Mouse (Mus musculus) embryonic facial prominence, embryonic 15.5 days (tissue): ENCODE data around the gene 6430548M08Rik. TPM values are rescaled to one million over a fixed set of nuclear protein-coding genes. Genes with fewer than 3 reads are reported as not detected.

ENCODE experiments used
- ATAC-seq: fragments of 200-750 bp; cut with Nextera tagmentation; 2 replicates; pipeline ENCODE4 v1.8.0; 2017; ENCODE audit warnings: low read depth, moderate TSS enrichment; ENCODE audit not compliant: insufficient number of reproducible peaks, low FRiP score, low TSS enrichment
- H3K27ac ChIP-seq: fragments of 300-500 bp; sonication (generic); replicated peaks from 2 replicates; pipeline ENCODE4 v1.5.1; 2015; ENCODE audit warnings: mild to moderate bottlenecking, inconsistent platforms
- H3K27me3 ChIP-seq: fragments of 300-500 bp; sonication (generic); 2 replicates; pipeline ENCODE4 v1.6.1; 2015; ENCODE audit warnings: inconsistent platforms
- H3K36me3 ChIP-seq: fragments of 300-500 bp; sonication (generic); 2 replicates; pipeline ENCODE4 v1.6.1; 2015; ENCODE audit warnings: mild to moderate bottlenecking, inconsistent platforms
- H3K4me1 ChIP-seq: fragments of 300-500 bp; sonication (generic); 2 replicates; pipeline ENCODE4 v1.6.1; 2015; ENCODE audit warnings: inconsistent platforms
- H3K4me2 ChIP-seq: fragments of 300-500 bp; sonication (generic); replicated peaks from 2 replicates; pipeline ENCODE4 v1.6.1; 2015; ENCODE audit warnings: mild to moderate bottlenecking, inconsistent platforms
- H3K4me3 ChIP-seq: fragments of 300-500 bp; sonication (generic); replicated peaks from 2 replicates; pipeline ENCODE4 v1.5.1; 2015; ENCODE audit warnings: mild to moderate bottlenecking, inconsistent platforms
- H3K9ac ChIP-seq: fragments of 300-500 bp; sonication (generic); 2 replicates; pipeline ENCODE4 v1.6.1; 2015; ENCODE audit warnings: inconsistent platforms
- H3K9me3 ChIP-seq: fragments of 300-500 bp; sonication (generic); replicated peaks from 2 replicates; pipeline ENCODE4 v1.6.1; 2016; ENCODE audit warnings: inconsistent platforms
- WGBS: fragments of 180-500 bp; shearing (Covaris S2); methylation state at CpG from one replicate; pipeline ENCODE4 v1.1.7; 2015; 5-methylcytosine and 5-hydroxymethylcytosine counted together
- polyA plus RNA-seq: library from polyadenylated mRNA; unstranded; fragments of >200 nt; fragmentation: Nextera tagmentation; extraction: Ambion mirVana; gene quantifications from 2 replicates; pipeline ENCODE4 v1.2.1, GENCODE M21; 2015

6430548M08Rik gene
- polyA plus RNA-seq, 1 experiment from 2014 or later: 8.5 TPM

- H3K4me1 ChIP-seq: peaks cover 16% of the 10 kb centered on the region
- no peak for ATAC-seq
- H3K4me2 ChIP-seq: no peak overlapping the region
- no peak overlapping the region for H3K27ac ChIP-seq
- H3K36me3 ChIP-seq: no peaks in the 10 kb centered on the region
- no peaks in the 10 kb centered on the region for H3K9me3 ChIP-seq
- no peaks in the 10 kb centered on the region for H3K27me3 ChIP-seq
- 64% methylated on average over 7 of the region's 7 CpGs for WGBS
- no peak overlapping the region for H3K4me3 ChIP-seq
- no peak overlapping the region for H3K9ac ChIP-seq
These were observed 90.9 kb downstream of the 6430548M08Rik start for GRCm38 (mm10) chr8:120204736-120205360.

- Histone ChIP-seq H3K27me3 (no peaks in the 10 kb centered on the region), H3K4me3 (no peak overlapping the region), H3K27ac (no peak overlapping the region), H3K9ac (no peak overlapping the region), H3K36me3 (no peaks in the 10 kb centered on the region), H3K4me2 (no peak overlapping the region), H3K4me1 (peaks cover 27% of the 10 kb centered on the region), H3K9me3 (no peaks in the 10 kb centered on the region)
- no peak for ATAC-seq
- WGBS: 77% methylated on average over 9 of the region's 9 CpGs
These were observed 92.0 kb downstream of the 6430548M08Rik start for GRCm38 (mm10) chr8:120205916-120206315.

GRCm38 (mm10) chr8:120207364-120207763 is 93.4 kb downstream of the 6430548M08Rik start:
- H3K4me1 ChIP-seq: peaks cover 37% of the 10 kb centered on the region
- H3K4me3 ChIP-seq: no peak overlapping the region
- ATAC-seq: no peak
- no peaks in the 10 kb centered on the region for H3K36me3 ChIP-seq
- H3K9ac ChIP-seq: no peak overlapping the region
- H3K4me2 ChIP-seq: no peak overlapping the region
- no peaks in the 10 kb centered on the region for H3K27me3 ChIP-seq
- no peaks in the 10 kb centered on the region for H3K9me3 ChIP-seq
- WGBS: 88% methylated on average over 8 of the region's 8 CpGs
- H3K27ac ChIP-seq: no peak overlapping the region

GRCm38 (mm10) chr8:120208113-120208512 is 94.2 kb downstream of the 6430548M08Rik start:
- no peaks in the 10 kb centered on the region for H3K9me3 ChIP-seq
- H3K36me3 ChIP-seq: no peaks in the 10 kb centered on the region
- no peak overlapping the region for H3K4me3 ChIP-seq
- H3K4me1 ChIP-seq: peaks cover 37% of the 10 kb centered on the region
- 59% methylated on average over 11 of the region's 11 CpGs for WGBS
- ATAC-seq: no peak
- no peak overlapping the region for H3K27ac ChIP-seq
- H3K9ac ChIP-seq: no peak overlapping the region
- H3K4me2 ChIP-seq: no peak overlapping the region
- H3K27me3 ChIP-seq: no peaks in the 10 kb centered on the region

GRCm38 (mm10) chr8:120211345-120211744 is 97.4 kb downstream of the 6430548M08Rik start:
- no peaks in the 10 kb centered on the region for H3K9me3 ChIP-seq
- 20% methylated on average over 4 of the region's 4 CpGs for WGBS
- no peak overlapping the region for H3K4me2 ChIP-seq
- no peaks in the 10 kb centered on the region for H3K27me3 ChIP-seq
- peaks cover 44% of the 10 kb centered on the region for H3K4me1 ChIP-seq
- no peak; the same call in 1 of the 2 replicates for ATAC-seq
- H3K4me3 ChIP-seq: no peak overlapping the region
- no peak overlapping the region for H3K27ac ChIP-seq
- H3K36me3 ChIP-seq: no peaks in the 10 kb centered on the region
- H3K9ac ChIP-seq: no peak overlapping the region

- H3K4me1 ChIP-seq: peaks cover 56% of the 10 kb centered on the region
- ATAC-seq: no peak
These were observed 98.6 kb downstream of the 6430548M08Rik start for GRCm38 (mm10) chr8:120212596-120212995.

GRCm38 (mm10) chr8:120213229-120213628 is 99.3 kb downstream of the 6430548M08Rik start:
- no peak for ATAC-seq
- no peaks in the 10 kb centered on the region for H3K36me3 ChIP-seq
- no peaks in the 10 kb centered on the region for H3K9me3 ChIP-seq
- H3K27me3 ChIP-seq: no peaks in the 10 kb centered on the region
- no peak overlapping the region for H3K4me2 ChIP-seq
- no peak overlapping the region for H3K27ac ChIP-seq
- no peak overlapping the region for H3K9ac ChIP-seq
- peaks cover 56% of the 10 kb centered on the region for H3K4me1 ChIP-seq
- 92% methylated on average over 3 of the region's 3 CpGs for WGBS
- no peak overlapping the region for H3K4me3 ChIP-seq

More at GRCm38 (mm10) chr8:120212596-120212995, 98.6 kb downstream of the 6430548M08Rik start:
- WGBS: 84% methylated on average over 7 of the region's 7 CpGs
- no peak overlapping the region for H3K4me3 ChIP-seq
- H3K36me3 ChIP-seq: no peaks in the 10 kb centered on the region
- no peak overlapping the region for H3K4me2 ChIP-seq
- H3K27ac ChIP-seq: no peak overlapping the region
- no peak overlapping the region for H3K9ac ChIP-seq
- no peaks in the 10 kb centered on the region for H3K9me3 ChIP-seq
- H3K27me3 ChIP-seq: no peaks in the 10 kb centered on the region

- Histone ChIP-seq H3K4me2 (no peak overlapping the region), H3K4me1 (peaks cover 55% of the 10 kb centered on the region), H3K27me3 (no peaks in the 10 kb centered on the region), H3K27ac (no peak overlapping the region), H3K9ac (no peak overlapping the region), H3K4me3 (no peak overlapping the region), H3K9me3 (no peaks in the 10 kb centered on the region), H3K36me3 (no peaks in the 10 kb centered on the region)
- WGBS: 70% methylated on average over 5 of the region's 5 CpGs
- no peak for ATAC-seq
These were observed 100.0 kb downstream of the 6430548M08Rik start for GRCm38 (mm10) chr8:120213939-120214338.

Other genes starting within 250 kb of the 6430548M08Rik start
- 111 and 114 TPM in 2 replicates for gene Usp10, start 203.8 kb upstream of the 6430548M08Rik start, polyA plus RNA-seq
- gene Gm20388, start 203.3 kb upstream of the 6430548M08Rik start, polyA plus RNA-seq: 5.9 and 8.0 TPM in 2 replicates
- 11.6 and 13.1 TPM in 2 replicates for gene Crispld2, start 121.7 kb upstream of the 6430548M08Rik start, polyA plus RNA-seq
- gene Zdhhc7, start 12.7 kb upstream of the 6430548M08Rik start, polyA plus RNA-seq: 31.3 and 35.2 TPM in 2 replicates
- gene Fam92b, start 63.3 kb downstream of the 6430548M08Rik start, polyA plus RNA-seq: 6.6 and 11.4 TPM in 2 replicates
- 11.1 and 12.0 TPM in 2 replicates for gene Gse1, start 114.3 kb downstream of the 6430548M08Rik start, polyA plus RNA-seq